Mouse (Mus musculus): ENCODE data around the gene Ddn.

GRCm38 (mm10) chr15:98762670-98763529 is 46.4 kb downstream of the Ddn start, which contains the start of gene Arf3:
- TF ChIP-seq CTCF (IDR thresholded peaks at IDR 0.05; ENCODE audit: extremely low read depth, insufficient read length, insufficient replicate concordance, low read depth, low read length) (no peak), POLR2A (IDR thresholded peaks at IDR 0.05; ENCODE audit: low read depth, low read length) (peak; percentile 79)
